Mouse (Mus musculus) CH12.LX (cell line): ENCODE data around the gene Wdr24. TPM values are rescaled to one million over a fixed set of nuclear protein-coding genes. Genes with fewer than 3 reads are reported as not detected.

ENCODE experiments used
- DNase-seq: peaks from one replicate; pipeline ENCODE4 v3.0.0-alpha.2; 2013; ENCODE audit errors: extremely low read depth
- H3K27ac ChIP-seq: 2 replicates; pipeline ENCODE4 v1.5.1; 2012; ENCODE audit warnings: low read depth, mild to moderate bottlenecking, control low read depth, moderate library complexity; ENCODE audit not compliant: insufficient read depth
- H3K27me3 ChIP-seq: replicated peaks from 2 replicates; pipeline ENCODE3; 2012; ENCODE audit warnings: inconsistent platforms
- H3K36me3 ChIP-seq, 2 experiments: replicated peaks in 1 of 2; 2 replicates each; pipeline versions ENCODE3 to v1.6.1; 2012; ENCODE audit warnings: inconsistent platforms in 1 of 2, low read length in 1 of 2, mild to moderate bottlenecking in 1 of 2, mixed read lengths in 1 of 2, moderate library complexity in 1 of 2; ENCODE audit not compliant: control insufficient read depth in 1 of 2, insufficient read depth in 1 of 2
- H3K4me1 ChIP-seq, 2 experiments: 2 replicates each; pipeline ENCODE4 v1.6.1; 2012; ENCODE audit warnings: inconsistent platforms in 1 of 2, moderate library complexity in 1 of 2; ENCODE audit not compliant: insufficient read depth in 2 of 2, control insufficient read depth in 1 of 2
- H3K4me2 ChIP-seq: 2 replicates; pipeline ENCODE4 v1.6.1; 2012; ENCODE audit warnings: low read depth, mild to moderate bottlenecking, control low read depth; ENCODE audit not compliant: poor library complexity, insufficient read depth, severe bottlenecking
- H3K4me3 ChIP-seq, 3 experiments: fragments of 150-350 bp in 1 of 3; sonication (generic) in 1 of 3; replicated peaks in 1 of 3; 2 replicates each; pipeline versions ENCODE3 to v1.5.1; 2011 to 2012; ENCODE audit warnings: low read depth in 2 of 3, low read length in 2 of 3, mild to moderate bottlenecking in 2 of 3, moderate library complexity in 2 of 3, control low read depth in 1 of 3, improper control_type of control experiment in 1 of 3, inconsistent platforms in 1 of 3, mixed read lengths in 1 of 3; ENCODE audit not compliant: poor library complexity in 1 of 3
- H3K79me2 ChIP-seq: replicated peaks from 2 replicates; pipeline ENCODE4 v1.6.1; 2012; ENCODE audit warnings: mild to moderate bottlenecking, moderate library complexity; ENCODE audit not compliant: control insufficient read depth, poor library complexity, insufficient read depth, severe bottlenecking; ENCODE audit errors: extremely low read depth
- H3K9ac ChIP-seq: 2 replicates; pipeline ENCODE4 v1.6.1; 2012; ENCODE audit warnings: low read depth, mild to moderate bottlenecking, control low read depth, moderate library complexity; ENCODE audit not compliant: insufficient read depth
- H3K9me3 ChIP-seq: replicated peaks from 2 replicates; pipeline ENCODE3; 2012; ENCODE audit warnings: low read length, inconsistent platforms, mixed read lengths
- BHLHE40 ChIP-seq: IDR thresholded peaks from 2 replicates; pipeline ENCODE4 v1.6.1; 2011; ENCODE audit warnings: mild to moderate bottlenecking, low read depth, low read length, improper control_type of control experiment
- CHD1 ChIP-seq: IDR thresholded peaks from 2 replicates; pipeline ENCODE4 v1.6.1; 2012; ENCODE audit warnings: low read depth, low read length, improper control_type of control experiment, inconsistent platforms
- CHD2 ChIP-seq: IDR thresholded peaks from 2 replicates; pipeline ENCODE4 v1.6.1; 2011; ENCODE audit warnings: low read length, improper control_type of control experiment
- CTCF ChIP-seq, 2 experiments: IDR thresholded peaks in 1 of 2; conservative IDR thresholded peaks in 1 of 2; 2 replicates each; pipeline ENCODE4 v1.5.1; 2011 to 2012; ENCODE audit warnings: low read depth in 2 of 2, low read length in 2 of 2, improper control_type of control experiment in 1 of 2, inconsistent platforms in 1 of 2, mild to moderate bottlenecking in 1 of 2, moderate library complexity in 1 of 2
- E2F4 ChIP-seq: IDR thresholded peaks from 2 replicates; pipeline ENCODE4 v1.6.1; 2011; ENCODE audit warnings: low read depth, low read length, improper control_type of control experiment; ENCODE audit not compliant: insufficient replicate concordance
- ELF1 ChIP-seq: IDR thresholded peaks from 2 replicates; pipeline ENCODE4 v1.6.1; 2014; ENCODE audit warnings: low read depth, mild to moderate bottlenecking, inconsistent platforms, low read length, improper control_type of control experiment
- EP300 ChIP-seq: IDR thresholded peaks from 2 replicates; pipeline ENCODE4 v1.6.1; 2011; ENCODE audit warnings: low read length, improper control_type of control experiment
- ETS1 ChIP-seq: conservative IDR thresholded peaks from 2 replicates; pipeline ENCODE4 v1.6.1; 2012; ENCODE audit warnings: low read depth, mild to moderate bottlenecking, inconsistent platforms, low read length, improper control_type of control experiment, moderate library complexity
- GABPA ChIP-seq: IDR thresholded peaks from 2 replicates; pipeline ENCODE4 v1.6.1; 2012; ENCODE audit warnings: low read depth, low read length, improper control_type of control experiment, inconsistent platforms; ENCODE audit not compliant: insufficient replicate concordance
- HCFC1 ChIP-seq: IDR thresholded peaks from 2 replicates; pipeline ENCODE4 v1.6.1; 2012; ENCODE audit warnings: low read depth, mild to moderate bottlenecking, inconsistent platforms, low read length, improper control_type of control experiment
- IRF4 ChIP-seq: IDR thresholded peaks from 2 replicates; pipeline ENCODE4 v1.6.1; 2014; ENCODE audit warnings: low read depth, mild to moderate bottlenecking, inconsistent platforms, low read length, improper control_type of control experiment
- JUN ChIP-seq: IDR thresholded peaks from 2 replicates; pipeline ENCODE4 v1.6.1; 2011; ENCODE audit warnings: low read depth, mild to moderate bottlenecking, low read length, improper control_type of control experiment, moderate library complexity; ENCODE audit not compliant: insufficient read depth
- JUND ChIP-seq: conservative IDR thresholded peaks from 2 replicates; pipeline ENCODE4 v1.6.1; 2011; ENCODE audit warnings: low read depth, low read length, improper control_type of control experiment
- KAT2A ChIP-seq: IDR thresholded peaks from 2 replicates; pipeline ENCODE4 v1.6.1; 2012; ENCODE audit warnings: low read length, improper control_type of control experiment, inconsistent platforms; ENCODE audit not compliant: insufficient replicate concordance
- MAFK ChIP-seq: IDR thresholded peaks from 2 replicates; pipeline ENCODE4 v1.6.1; 2011; ENCODE audit warnings: low read length, improper control_type of control experiment; ENCODE audit not compliant: insufficient replicate concordance
- MAX ChIP-seq: IDR thresholded peaks from 2 replicates; pipeline ENCODE4 v1.6.1; 2011; ENCODE audit warnings: low read length, improper control_type of control experiment
- MAZ ChIP-seq: IDR thresholded peaks from 2 replicates; pipeline ENCODE4 v1.6.1; 2012; ENCODE audit warnings: low read depth, mild to moderate bottlenecking, inconsistent platforms, low read length, improper control_type of control experiment, moderate library complexity
- MEF2A ChIP-seq: IDR thresholded peaks from 2 replicates; pipeline ENCODE4 v1.6.1; 2014; ENCODE audit warnings: low read depth, mild to moderate bottlenecking, inconsistent platforms, low read length, improper control_type of control experiment, borderline replicate concordance
- MXI1 ChIP-seq: IDR thresholded peaks from 2 replicates; pipeline ENCODE4 v1.6.1; 2011; ENCODE audit warnings: mild to moderate bottlenecking, low read depth, low read length, improper control_type of control experiment
- MYC ChIP-seq: IDR thresholded peaks from 2 replicates; pipeline ENCODE4 v1.6.1; 2011; ENCODE audit warnings: low read depth, mild to moderate bottlenecking, improper control_type of control experiment, low read length
- NELFE ChIP-seq: IDR thresholded peaks from 2 replicates; pipeline ENCODE4 v1.6.1; 2011; ENCODE audit warnings: low read depth, low read length, improper control_type of control experiment
- NRF1 ChIP-seq: IDR thresholded peaks from 2 replicates; pipeline ENCODE4 v1.6.1; 2014; ENCODE audit warnings: low read depth, mild to moderate bottlenecking, inconsistent platforms, low read length, improper control_type of control experiment, moderate library complexity
- PAX5 ChIP-seq: IDR thresholded peaks from 2 replicates; pipeline ENCODE4 v1.6.1; 2012; ENCODE audit warnings: low read length, inconsistent platforms, mixed read lengths
- POLR2A ChIP-seq: IDR thresholded peaks from 2 replicates; pipeline ENCODE4 v1.6.1; 2011; ENCODE audit warnings: low read depth, mild to moderate bottlenecking, improper control_type of control experiment, low read length
- POLR2AphosphoS2 ChIP-seq: IDR thresholded peaks from 2 replicates; pipeline ENCODE4 v1.6.1; 2011; ENCODE audit warnings: low read depth, low read length, improper control_type of control experiment
- RAD21 ChIP-seq: IDR thresholded peaks from 2 replicates; pipeline ENCODE4 v1.6.1; 2011; ENCODE audit warnings: low read depth, mild to moderate bottlenecking, low read length, improper control_type of control experiment, moderate library complexity
- RCOR1 ChIP-seq: conservative IDR thresholded peaks from 2 replicates; pipeline ENCODE4 v1.6.1; 2012; ENCODE audit warnings: low read depth, mild to moderate bottlenecking, inconsistent platforms, low read length, improper control_type of control experiment
- SIN3A ChIP-seq: IDR thresholded peaks from 2 replicates; pipeline ENCODE4 v1.6.1; 2012; ENCODE audit warnings: low read length, improper control_type of control experiment, inconsistent platforms
- SMC3 ChIP-seq: IDR thresholded peaks from 2 replicates; pipeline ENCODE4 v1.6.1; 2011; ENCODE audit warnings: low read depth, low read length, improper control_type of control experiment
- TBP ChIP-seq: conservative IDR thresholded peaks from 2 replicates; pipeline ENCODE4 v1.6.1; 2011; ENCODE audit warnings: low read depth, low read length, improper control_type of control experiment
- TCF12 ChIP-seq: IDR thresholded peaks from 2 replicates; pipeline ENCODE4 v1.6.1; 2014; ENCODE audit warnings: low read depth, mild to moderate bottlenecking, inconsistent platforms, low read length, improper control_type of control experiment
- UBTF ChIP-seq: IDR thresholded peaks from 2 replicates; pipeline ENCODE4 v1.6.1; 2012; ENCODE audit warnings: low read depth, mild to moderate bottlenecking, inconsistent platforms, low read length, improper control_type of control experiment, moderate library complexity
- USF1 ChIP-seq: IDR thresholded peaks from 2 replicates; pipeline ENCODE4 v1.6.1; 2014; ENCODE audit warnings: low read depth, mild to moderate bottlenecking, inconsistent platforms, low read length, improper control_type of control experiment
- USF2 ChIP-seq: conservative IDR thresholded peaks from 2 replicates; pipeline ENCODE4 v1.6.1; 2011; ENCODE audit warnings: low read depth, low read length, improper control_type of control experiment
- ZC3H11A ChIP-seq: IDR thresholded peaks from 2 replicates; pipeline ENCODE4 v1.6.1; 2012; ENCODE audit warnings: low read depth, mild to moderate bottlenecking, inconsistent platforms, low read length, improper control_type of control experiment
- ZKSCAN1 ChIP-seq: IDR thresholded peaks from 2 replicates; pipeline ENCODE4 v1.6.1; 2012; ENCODE audit warnings: low read depth, inconsistent platforms, low read length, improper control_type of control experiment, borderline replicate concordance
- ZMIZ1 ChIP-seq: IDR thresholded peaks from 2 replicates; pipeline ENCODE4 v1.6.1; 2012; ENCODE audit warnings: low read depth, mild to moderate bottlenecking, inconsistent platforms, low read length, improper control_type of control experiment
- ZNF384 ChIP-seq: IDR thresholded peaks from 2 replicates; pipeline ENCODE4 v1.6.1; 2012; ENCODE audit warnings: low read depth, low read length, improper control_type of control experiment, inconsistent platforms
- dilution Hi-C: fragments of 300-500 bp; cut with MboI; formaldehyde crosslinking; loops from 2 replicates; pipeline ENCODE4 v1.14.3; 2020; ENCODE audit warnings: low sequenced_read_pairs; ENCODE audit not compliant: extremely low pct_unique_long_range_greater_than_20kb, extremely low pct_ligation_motif_present
- in situ Hi-C: fragments of 300-500 bp; cut with MboI; formaldehyde crosslinking; loops from 3 replicates; pipeline ENCODE4 v1.14.3; 2019; ENCODE audit warnings: low sequenced_read_pairs, low pct_ligation_motif_present, low pct_unique_long_range_greater_than_20kb, mixed read lengths
- polyA plus RNA-seq: library from polyadenylated mRNA; unstranded; fragments of >175 nt; gene quantifications from 2 replicates; pipeline ENCODE4 v1.2.1, GENCODE M21; 2012; ENCODE audit warnings: low read depth; ENCODE audit not compliant: insufficient read length
- total RNA-seq, 2 experiments: library from RNA; depleted of rRNA; stranded (reverse); fragments of 300-350 nt in 1 of 2; fragments of >200 nt in 1 of 2; gene quantifications; 2 replicates each; pipeline ENCODE4 v1.2.3; 2012 to 2014

Wdr24 gene
- total and polyA plus RNA-seq, 3 experiments = 20.4 to 28.6 (median 20.9) TPM

DNA sequence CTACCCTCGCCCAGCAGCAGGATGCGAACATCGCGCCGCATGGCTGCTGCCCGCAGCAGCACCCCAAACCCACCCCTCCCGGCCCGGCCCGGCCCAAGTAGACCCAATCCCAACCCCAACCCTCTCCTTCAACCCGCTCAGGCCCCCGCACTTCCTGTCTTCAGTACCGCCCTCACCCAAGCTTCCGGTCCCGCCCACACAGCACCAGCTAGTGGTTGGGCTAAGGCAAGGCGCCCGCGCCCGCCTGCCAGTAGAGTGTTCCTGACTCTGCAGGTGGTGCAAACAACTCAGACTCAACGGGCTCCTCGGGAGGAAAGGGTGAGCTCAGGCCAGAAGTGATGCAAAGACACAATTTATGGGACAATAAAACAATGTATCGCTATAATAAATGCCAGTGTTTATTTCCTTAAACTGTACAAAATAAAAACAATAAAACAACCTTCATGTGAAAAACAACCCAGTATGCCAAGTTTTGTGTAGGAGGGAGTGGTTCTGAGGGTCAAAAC, 21.0 kb downstream of the Wdr24 start, which contains the start of gene Rhot2:
Gene Rhot2, minus strand, starts transcription at position 456 of the 506 bp plus-strand sequence.
- in situ Hi-C loops = no loop called here
- peak within 1 kb of the TSS; percentile 83 for H3K9ac ChIP-seq
- H3K4me3 ChIP-seq = peak within 1 kb of the TSS; percentile 71 to 93 (median 77)
- peaks cover 14% of the 10 kb centered on the region for H3K79me2 ChIP-seq
- TF ChIP-seq MYC = no peak
- TF ChIP-seq BHLHE40 = peak; percentile 16; the same call in 1 of the 2 replicates
- TF ChIP-seq HCFC1 = peak; percentile 82
- TF ChIP-seq MAFK = no peak
- TF ChIP-seq GABPA = no peak
- no peak for TF ChIP-seq USF2
- no peak for TF ChIP-seq ZKSCAN1
- peak; percentile 75; the same call in 1 of the 2 replicates for TF ChIP-seq TBP
- TF ChIP-seq CTCF (conservative IDR thresholded peaks at IDR 0.05 in 1 of 2, IDR thresholded peaks at IDR 0.05 in 1 of 2; ENCODE audit: low read depth in 2 of 2, low read length in 2 of 2) = peak in 1 of 2 experiments; percentile 26; a peak in 1 of 4 replicates
- 0 out of 2 replicates have a peak, but pooled peaks have one; percentile 14 for TF ChIP-seq MXI1
- peak; percentile 93 for TF ChIP-seq NELFE
- TF ChIP-seq SIN3A = peak; percentile 80; the same call in 1 of the 2 replicates
- TF ChIP-seq CHD1 = no peak
- no peak for TF ChIP-seq JUND
- no peak; the same call in 1 of the 2 replicates for TF ChIP-seq RAD21
- no peak for TF ChIP-seq EP300
- no peak for TF ChIP-seq ZC3H11A
- TF ChIP-seq MAZ = peak; percentile 91
- TF ChIP-seq KAT2A = peak; percentile 73; the same call in 1 of the 2 replicates
- no peak for TF ChIP-seq USF1
- TF ChIP-seq ZNF384 = no peak
- no peak for TF ChIP-seq PAX5
- TF ChIP-seq ELF1 = peak; percentile 88
- TF ChIP-seq TCF12 = peak; percentile 85
- 0 out of 2 replicates have a peak, but pooled peaks have one; percentile 6 for TF ChIP-seq SMC3
- TF ChIP-seq POLR2A = peak; percentile 92
- TF ChIP-seq JUN = no peak
- TF ChIP-seq ZMIZ1 = peak; percentile 82
- no peak for TF ChIP-seq CHD2
- no peak for TF ChIP-seq RCOR1
- TF ChIP-seq IRF4 = peak; percentile 49; the same call in 1 of the 2 replicates
- TF ChIP-seq MAX = peak; percentile 61
- no peak for TF ChIP-seq NRF1
- 0 out of 2 replicates have a peak, but pooled peaks have one; percentile 29 for TF ChIP-seq MEF2A
- no peak for TF ChIP-seq UBTF
- no peak for TF ChIP-seq ETS1
- TF ChIP-seq E2F4 = no peak
- TF ChIP-seq POLR2AphosphoS2 = peak; percentile 38; the same call in 1 of the 2 replicates
- TF ChIP-seq, all 38 proteins: peak for 18
- Histone ChIP-seq H3K36me3 (peaks cover 59 to 84% of the 10 kb centered on the region in 2 experiments), H3K27me3 (no peaks in the 10 kb centered on the region), H3K4me1 (peaks cover 12 to 15% of the 10 kb centered on the region in 2 experiments), H3K9me3 (no peaks in the 10 kb centered on the region), H3K27ac (peak within 1 kb of the TSS; percentile 54), H3K4me2 (peak within 1 kb of the TSS; percentile 71)
- dilution Hi-C loops = no loop called here
- peak; percentile 95 for DNase-seq
